11 mouse cellular contexts compared by ENCODE assay signal in the genomic region with DNA sequence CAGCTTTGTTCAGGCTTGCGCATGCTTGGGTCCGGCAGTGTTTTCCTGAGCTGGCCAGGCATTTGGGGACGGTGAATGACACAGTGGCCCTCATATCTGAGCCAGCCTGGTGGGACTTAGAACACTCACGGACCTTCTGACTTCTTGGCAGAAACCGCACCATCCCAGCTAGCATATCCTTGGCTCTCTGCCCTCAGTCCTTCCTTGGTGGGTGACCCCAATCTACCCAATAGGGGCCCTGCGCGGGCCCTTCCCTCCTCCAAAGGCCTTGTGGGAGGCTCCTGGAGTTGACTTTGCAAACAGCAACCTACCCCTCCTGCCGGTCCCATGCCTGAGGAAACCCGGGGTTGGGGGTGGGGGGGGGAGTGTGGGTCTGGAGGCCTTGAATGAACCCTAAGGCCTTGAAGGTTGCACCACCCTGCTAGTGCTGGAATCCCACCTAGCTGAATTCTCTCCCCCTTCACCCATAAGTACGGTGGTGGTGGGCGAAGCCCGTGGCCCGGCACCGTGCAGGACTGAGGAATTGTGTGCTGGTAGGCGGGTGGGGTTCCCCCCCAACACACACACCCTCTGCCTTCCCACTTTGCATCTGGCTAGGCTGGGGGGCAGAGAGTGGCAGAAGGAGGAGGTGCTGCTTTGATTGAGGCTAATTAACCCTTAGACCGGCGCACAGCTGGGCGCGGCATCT. TPM values are rescaled to one million over a fixed set of nuclear protein-coding genes. Genes with fewer than 3 reads are reported as not detected.
DNase-seq lines count a peak whose midpoint lies in the region; ATAC-seq and TF ChIP-seq lines count a peak whose summit lies in the region.
"Had no signal": no experiment of that assay in that cellular context is flagged by ENCODE, and none has a peak within 500 bp of the region (broad histone marks: within the 10 kb centered on the region; RNA-seq: fewer than 3 reads in every experiment).

No protein-coding gene starts in this region.

- DNase-seq in kidney, postnatal 0 days (ENCODE audit: low spot score) = no peak
- no peak for DNase-seq in kidney, postnatal 36 days
- no peak for DNase-seq in limb, embryonic 14.5 days (ENCODE audit: low spot score)
- DNase-seq in stomach, postnatal 0 days (ENCODE audit: low spot score) = no peak
- no peak for DNase-seq in thymus, adult 2 months
- no peak for DNase-seq in kidney, postnatal 10 days

- no peaks in the 10 kb centered on the region for H3K9me3 ChIP-seq in kidney, postnatal 0 days (replicated peaks; ENCODE audit: low read length)
- H3K9me3 ChIP-seq in forebrain, embryonic 16.5 days (ENCODE audit: control insufficient read depth, low read length) = no peaks in the 10 kb centered on the region
- no peaks in the 10 kb centered on the region for H3K9me3 ChIP-seq in limb, embryonic 14.5 days (ENCODE audit: control insufficient read depth, low read length)
- no peaks in the 10 kb centered on the region for H3K9me3 ChIP-seq in stomach, postnatal 0 days (ENCODE audit: control insufficient read depth, low read length)
- H3K9me3 ChIP-seq: G1E had no signal

- 0 out of 2 replicates have a peak, but pooled peaks have one; percentile 29 for ATAC-seq in kidney, postnatal 0 days (replicated peaks; ENCODE audit: low FRiP score, low read depth)
- ATAC-seq in forebrain, embryonic 16.5 days = peak; percentile 36; the same call in 1 of the 2 replicates
- 0 out of 2 replicates have a peak, but pooled peaks have one; percentile 14 for ATAC-seq in limb, embryonic 14.5 days (ENCODE audit: low FRiP score, low read depth)
- peak; percentile 27 for ATAC-seq in stomach, postnatal 0 days (ENCODE audit: low FRiP score, low TSS enrichment)
- no peak for ATAC-seq in erythroblast, adult 5-6 weeks (replicated peaks; ENCODE audit: low FRiP score, poor library complexity, severe bottlenecking)

- no peak for TF ChIP-seq POLR2A in limb, embryonic 14.5 days (IDR thresholded peaks at IDR 0.05; ENCODE audit: borderline replicate concordance, extremely low read depth, insufficient read depth, insufficient read length)
- no peak for TF ChIP-seq POLR2A in thymus, adult 2 months (IDR thresholded peaks at IDR 0.05; ENCODE audit: control insufficient read depth, extremely low read depth, insufficient read depth, low read length, poor library complexity)

- no peak for TF ChIP-seq CTCF in kidney, postnatal 0 days (IDR thresholded peaks at IDR 0.05; ENCODE audit: low read depth)
- TF ChIP-seq CTCF in stomach, postnatal 0 days (IDR thresholded peaks at IDR 0.05; ENCODE audit: low read depth) = no peak
- TF ChIP-seq CTCF in thymus, adult 2 months (IDR thresholded peaks at IDR 0.05; ENCODE audit: borderline replicate concordance, control insufficient read depth, extremely low read depth, insufficient read depth, low read length, poor library complexity) = no peak

- H3K4me1 ChIP-seq in kidney, postnatal 0 days (replicated peaks; ENCODE audit: insufficient read depth, low read length) = peaks cover 4% of the 10 kb centered on the region; the same call in 1 of the 2 replicates
- peaks cover 5% of the 10 kb centered on the region for H3K4me1 ChIP-seq in forebrain, embryonic 16.5 days (replicated peaks; ENCODE audit: control insufficient read depth, insufficient read depth, low read length)
- H3K4me1 ChIP-seq in limb, embryonic 14.5 days (ENCODE audit: control insufficient read depth, insufficient read depth, low read length) = peaks cover 19% of the 10 kb centered on the region
- 0 out of 2 replicates have a peak, but pooled peaks cover 2% of the 10 kb centered on the region for H3K4me1 ChIP-seq in stomach, postnatal 0 days (replicated peaks; ENCODE audit: control insufficient read depth, insufficient read depth)
- H3K4me1 ChIP-seq in thymus, adult 2 months (replicated peaks; ENCODE audit: control insufficient read depth, insufficient read depth, low read length) = peaks cover 24% of the 10 kb centered on the region

- H3K27me3 ChIP-seq in kidney, postnatal 0 days (ENCODE audit: insufficient read depth, low read length) = no peaks in the 10 kb centered on the region; the same call in 1 of the 2 replicates
- no peaks in the 10 kb centered on the region for H3K27me3 ChIP-seq in forebrain, embryonic 16.5 days (replicated peaks; ENCODE audit: control insufficient read depth, insufficient read depth, low read length)
- H3K27me3 ChIP-seq in limb, embryonic 14.5 days (ENCODE audit: control insufficient read depth, insufficient read depth, low read length) = no peaks in the 10 kb centered on the region
- no peaks in the 10 kb centered on the region for H3K27me3 ChIP-seq in stomach, postnatal 0 days (ENCODE audit: control insufficient read depth, insufficient read depth, low read length)
- no peaks in the 10 kb centered on the region for H3K27me3 ChIP-seq in thymus, adult 2 months (ENCODE audit: control insufficient read depth, insufficient read depth, low read length)

- no peaks in the 10 kb centered on the region for H3K36me3 ChIP-seq in kidney, postnatal 0 days (ENCODE audit: insufficient read depth, low read length)
- no peaks in the 10 kb centered on the region for H3K36me3 ChIP-seq in forebrain, embryonic 16.5 days (ENCODE audit: control insufficient read depth, insufficient read depth)
- no peaks in the 10 kb centered on the region for H3K36me3 ChIP-seq in limb, embryonic 14.5 days (ENCODE audit: control insufficient read depth, insufficient read depth, low read length)
- no peaks in the 10 kb centered on the region for H3K36me3 ChIP-seq in stomach, postnatal 0 days (ENCODE audit: control insufficient read depth, insufficient read depth, low read length)
- peaks cover 22% of the 10 kb centered on the region for H3K36me3 ChIP-seq in thymus, adult 2 months (ENCODE audit: control insufficient read depth, insufficient read depth, low read length)

- 0 out of 2 replicates have a peak overlapping the region, but pooled peaks have one; percentile 9 for H3K9ac ChIP-seq in kidney, postnatal 0 days (ENCODE audit: low read depth, low read length)
- no peak overlapping the region for H3K9ac ChIP-seq in forebrain, embryonic 16.5 days (replicated peaks; ENCODE audit: low read depth, low read length)
- H3K9ac ChIP-seq in limb, embryonic 14.5 days (ENCODE audit: low read depth, low read length, severe bottlenecking) = no peak overlapping the region
- no peak overlapping the region for H3K9ac ChIP-seq in stomach, postnatal 0 days (ENCODE audit: low read length)

- 22% methylated on average over 19 of the region's 19 CpGs for WGBS in kidney, postnatal 0 days
- 23% methylated on average over 18 of the region's 19 CpGs for WGBS in forebrain, embryonic 16.5 days
- WGBS in limb, embryonic 14.5 days = 26% methylated on average over 18 of the region's 19 CpGs
- 37% methylated on average over 19 of the region's 19 CpGs for WGBS in stomach, postnatal 0 days
- 67% methylated on average over 19 of the region's 19 CpGs for WGBS in thymus, adult 2 months

- H3K4me3 ChIP-seq in kidney, postnatal 0 days (replicated peaks; ENCODE audit: low read depth, low read length) = no peak overlapping the region
- H3K4me3 ChIP-seq in forebrain, embryonic 16.5 days (replicated peaks; ENCODE audit: low read length) = no peak overlapping the region
- H3K4me3 ChIP-seq in limb, embryonic 14.5 days (replicated peaks; ENCODE audit: low read length) = no peak overlapping the region
- no peak overlapping the region for H3K4me3 ChIP-seq in stomach, postnatal 0 days (ENCODE audit: low read depth, low read length)
- no peak overlapping the region for H3K4me3 ChIP-seq in thymus, adult 2 months (ENCODE audit: control insufficient read depth, insufficient read depth, low read length)
- H3K4me3 ChIP-seq: erythroblast, embryonic 14.5 days had no signal

- peak overlapping the region; percentile 31 for H3K4me2 ChIP-seq in kidney, postnatal 0 days (ENCODE audit: low read length)
- H3K4me2 ChIP-seq in forebrain, embryonic 16.5 days (ENCODE audit: low read length) = no peak overlapping the region
- H3K4me2 ChIP-seq in limb, embryonic 14.5 days (replicated peaks; ENCODE audit: low read depth, low read length, severe bottlenecking) = 0 out of 2 replicates have a peak overlapping the region, but pooled peaks have one; percentile 19
- no peak overlapping the region for H3K4me2 ChIP-seq in stomach, postnatal 0 days (replicated peaks; ENCODE audit: low read depth)

- TF ChIP-seq EP300 in stomach, postnatal 0 days (optimal IDR thresholded peaks at IDR 0.05) = no peak

- no peak overlapping the region for H3K27ac ChIP-seq in kidney, postnatal 0 days
- no peak overlapping the region for H3K27ac ChIP-seq in forebrain, embryonic 16.5 days (ENCODE audit: low read length)
- no peak overlapping the region for H3K27ac ChIP-seq in limb, embryonic 14.5 days (replicated peaks; ENCODE audit: low read depth, low read length)
- H3K27ac ChIP-seq in stomach, postnatal 0 days (replicated peaks) = no peak overlapping the region
- H3K27ac ChIP-seq in thymus, adult 2 months (ENCODE audit: control insufficient read depth, insufficient read depth, low read length) = no peak overlapping the region

RNA-seq across cellular contexts. Expression of a gene that starts 9.6 kb away (rescaled TPM):
- polyA plus RNA-seq in kidney, postnatal 0 days (2015; fragmentation: Nextera tagmentation; extraction: Ambion mirVana) = 2.7 and 2.9 TPM in 2 replicates
- polyA plus RNA-seq in forebrain, embryonic 16.5 days (2015; fragmentation: Nextera tagmentation; extraction: Ambion mirVana) = 0.36 and 0.46 TPM in 2 replicates
- polyA plus RNA-seq in limb, embryonic 14.5 days (2012; rRNA removed) = 2.1 and 2.4 TPM in 2 replicates
- 2.8 TPM in 2 replicates for polyA plus RNA-seq in limb, embryonic 14.5 days (2014; fragmentation: Nextera tagmentation; extraction: Ambion mirVana)
- 4.5 and 4.9 TPM in 2 replicates for polyA plus RNA-seq in stomach, postnatal 0 days (2015; fragmentation: Nextera tagmentation; extraction: Ambion mirVana)
- total RNA-seq in erythroblast, adult 5-6 weeks (2015; ENCODE audit: low replicate concordance) = not detected in 2 replicates
- total RNA-seq in erythroblast, adult 5-6 weeks (2017; ENCODE audit: low replicate concordance) = 0.17 TPM in 1 of 2 replicates, not detected in the other
- 8.9 and 9.5 TPM in 2 replicates for polyA plus RNA-seq in thymus, adult 2 months (2012; rRNA removed)
- total RNA-seq: megakaryocyte-erythroid progenitor cell, adult 5-6 weeks had no signal
- polyA plus RNA-seq: G1E had no signal

RNA-seq across cellular contexts. Expression of a gene that starts 21.2 kb away (rescaled TPM):
- 8.2 and 9.1 TPM in 2 replicates for polyA plus RNA-seq in kidney, postnatal 0 days (2015; fragmentation: Nextera tagmentation; extraction: Ambion mirVana)
- polyA plus RNA-seq in forebrain, embryonic 16.5 days (2015; fragmentation: Nextera tagmentation; extraction: Ambion mirVana) = 10.2 and 11.3 TPM in 2 replicates
- 4.7 and 5.1 TPM in 2 replicates for polyA plus RNA-seq in limb, embryonic 14.5 days (2012; rRNA removed)
- polyA plus RNA-seq in limb, embryonic 14.5 days (2014; fragmentation: Nextera tagmentation; extraction: Ambion mirVana) = 4.9 and 5.6 TPM in 2 replicates
- polyA plus RNA-seq in stomach, postnatal 0 days (2015; fragmentation: Nextera tagmentation; extraction: Ambion mirVana) = 4.6 and 4.9 TPM in 2 replicates
- total RNA-seq in erythroblast, adult 5-6 weeks (2015; ENCODE audit: low replicate concordance) = not detected in 2 replicates
- 0.56 TPM in 1 of 2 replicates, not detected in the other for total RNA-seq in erythroblast, adult 5-6 weeks (2017; ENCODE audit: low replicate concordance)
- polyA plus RNA-seq in thymus, adult 2 months (2012; rRNA removed) = 119 and 124 TPM in 2 replicates

RNA-seq across cellular contexts. Expression of a gene that starts 46.3 kb away (rescaled TPM):
- polyA plus RNA-seq in kidney, postnatal 0 days (2015; fragmentation: Nextera tagmentation; extraction: Ambion mirVana) = 19.6 and 21.2 TPM in 2 replicates
- not detected in 2 replicates for polyA plus RNA-seq in forebrain, embryonic 16.5 days (2015; fragmentation: Nextera tagmentation; extraction: Ambion mirVana)
- polyA plus RNA-seq in limb, embryonic 14.5 days (2012; rRNA removed) = 0.04 and 0.09 TPM in 2 replicates
- not detected in 2 replicates for polyA plus RNA-seq in limb, embryonic 14.5 days (2014; fragmentation: Nextera tagmentation; extraction: Ambion mirVana)
- 0.07 TPM in 1 of 2 replicates, not detected in the other for polyA plus RNA-seq in stomach, postnatal 0 days (2015; fragmentation: Nextera tagmentation; extraction: Ambion mirVana)
- total RNA-seq in erythroblast, adult 5-6 weeks (2015; ENCODE audit: low replicate concordance) = not detected in 2 replicates
- total RNA-seq in erythroblast, adult 5-6 weeks (2017; ENCODE audit: low replicate concordance) = not detected in 2 replicates
- 0.27 and 0.36 TPM in 2 replicates for polyA plus RNA-seq in thymus, adult 2 months (2012; rRNA removed)
- total RNA-seq: G1E; megakaryocyte-erythroid progenitor cell, adult 5-6 weeks had no signal
- polyA plus RNA-seq: erythroblast, embryonic 14.5 days; G1E had no signal

Comparison
In these comparisons a context has a peak if more than half of its experiments do, and no peak if none do; other contexts are left out.
1. H3K4me2 ChIP-seq: peak in kidney, postnatal 0 days (single experiment) and limb, embryonic 14.5 days (single experiment); none in forebrain, embryonic 16.5 days (single experiment) and stomach, postnatal 0 days (single experiment).
2. RNA of a gene that starts 46.3 kb away (polyA plus RNA-seq): 19.6 to 21.2 TPM in kidney, postnatal 0 days; 0.27 to 0.36 TPM in thymus, adult 2 months, 0.04 to 0.09 TPM in limb, embryonic 14.5 days, not detected in forebrain, embryonic 16.5 days and 0.07 TPM in stomach, postnatal 0 days; every median in the first group is over 10 times any median in the second.